Mouse (Mus musculus): ENCODE data around the gene Prelid3b. TPM values are rescaled to one million over a fixed set of nuclear protein-coding genes. Genes with fewer than 3 reads are reported as not detected.

The Prelid3b gene
- polyA plus RNA-seq, 1 experiment = 87.5 TPM

GRCm38 (mm10) chr2:174502831-174503460 lies 30.1 kb upstream of the Prelid3b start:
- TF ChIP-seq POLR2A (IDR thresholded peaks at IDR 0.05; ENCODE audit: borderline replicate concordance, insufficient read depth, low read length) (no peak), CTCF (IDR thresholded peaks at IDR 0.05; ENCODE audit: borderline replicate concordance, insufficient read depth, low read depth, low read length) (no peak)
- H3K4me3 ChIP-seq (replicated peaks; ENCODE audit: insufficient read depth, low read depth, low read length) = no peak overlapping the region
- H3K4me1 ChIP-seq (ENCODE audit: control insufficient read depth, insufficient read depth, low read length) = no peaks in the 10 kb centered on the region
- 82% methylated on average over 25 of the region's 25 CpGs for WGBS
- H3K27ac ChIP-seq (ENCODE audit: insufficient read depth, low read length) = no peak overlapping the region
- no peaks in the 10 kb centered on the region for H3K27me3 ChIP-seq (ENCODE audit: control insufficient read depth, insufficient read depth, low read length)
- no peak for DNase-seq

- H3K4me1 ChIP-seq (ENCODE audit: control insufficient read depth, insufficient read depth, low read length) = no peaks in the 10 kb centered on the region
- WGBS = 56% methylated on average over 5 of the region's 5 CpGs
- TF ChIP-seq POLR2A (IDR thresholded peaks at IDR 0.05; ENCODE audit: borderline replicate concordance, insufficient read depth, low read length) = no peak
- TF ChIP-seq CTCF (IDR thresholded peaks at IDR 0.05; ENCODE audit: borderline replicate concordance, insufficient read depth, low read depth, low read length) = no peak
- no peaks in the 10 kb centered on the region for H3K27me3 ChIP-seq (ENCODE audit: control insufficient read depth, insufficient read depth, low read length)
- DNase-seq = no peak
- no peak overlapping the region for H3K4me3 ChIP-seq (replicated peaks; ENCODE audit: insufficient read depth, low read depth, low read length)
- H3K27ac ChIP-seq (ENCODE audit: insufficient read depth, low read length) = no peak overlapping the region
These were observed 29.4 kb upstream of the Prelid3b start for GRCm38 (mm10) chr2:174502321-174502720.

GRCm38 (mm10) chr2:174501517-174501916 lies 28.6 kb upstream of the Prelid3b start:
- WGBS = 81% methylated on average over 8 of the region's 8 CpGs
- TF ChIP-seq CTCF (IDR thresholded peaks at IDR 0.05; ENCODE audit: borderline replicate concordance, insufficient read depth, low read depth, low read length) (no peak), POLR2A (IDR thresholded peaks at IDR 0.05; ENCODE audit: borderline replicate concordance, insufficient read depth, low read length) (no peak)

GRCm38 (mm10) chr2:174500814-174501503 lies 28.1 kb upstream of the Prelid3b start:
- H3K4me1 ChIP-seq (ENCODE audit: control insufficient read depth, insufficient read depth, low read length) = no peaks in the 10 kb centered on the region
- H3K4me3 ChIP-seq (replicated peaks; ENCODE audit: insufficient read depth, low read depth, low read length) = no peak overlapping the region
- TF ChIP-seq CTCF (IDR thresholded peaks at IDR 0.05; ENCODE audit: borderline replicate concordance, insufficient read depth, low read depth, low read length) (no peak), POLR2A (IDR thresholded peaks at IDR 0.05; ENCODE audit: borderline replicate concordance, insufficient read depth, low read length) (no peak)
- H3K27me3 ChIP-seq (ENCODE audit: control insufficient read depth, insufficient read depth, low read length) = no peaks in the 10 kb centered on the region
- 82% methylated on average over 14 of the region's 14 CpGs for WGBS
- no peak overlapping the region for H3K27ac ChIP-seq (ENCODE audit: insufficient read depth, low read length)
- no peak for DNase-seq

More at GRCm38 (mm10) chr2:174501517-174501916, 28.6 kb upstream of the Prelid3b start:
- Histone ChIP-seq H3K27ac (ENCODE audit: insufficient read depth, low read length) (no peak overlapping the region), H3K4me1 (ENCODE audit: control insufficient read depth, insufficient read depth, low read length) (no peaks in the 10 kb centered on the region), H3K4me3 (replicated peaks; ENCODE audit: insufficient read depth, low read depth, low read length) (no peak overlapping the region), H3K27me3 (ENCODE audit: control insufficient read depth, insufficient read depth, low read length) (no peaks in the 10 kb centered on the region)
- no peak for DNase-seq

GRCm38 (mm10) chr2:174492858-174493257 lies 20.0 kb upstream of the Prelid3b start:
- 68% methylated on average over 2 of the region's 2 CpGs for WGBS
- H3K4me1 ChIP-seq (ENCODE audit: control insufficient read depth, insufficient read depth, low read length) = no peaks in the 10 kb centered on the region
- TF ChIP-seq CTCF (IDR thresholded peaks at IDR 0.05; ENCODE audit: borderline replicate concordance, insufficient read depth, low read depth, low read length) = no peak
- no peaks in the 10 kb centered on the region; the same call in 1 of the 2 replicates for H3K27me3 ChIP-seq (ENCODE audit: control insufficient read depth, insufficient read depth, low read length)
- no peak overlapping the region for H3K27ac ChIP-seq (ENCODE audit: insufficient read depth, low read length)
- DNase-seq = no peak
- H3K4me3 ChIP-seq (replicated peaks; ENCODE audit: insufficient read depth, low read depth, low read length) = no peak overlapping the region

GRCm38 (mm10) chr2:174487005-174487404 lies 14.1 kb upstream of the Prelid3b start:
- 83% methylated on average over 5 of the region's 5 CpGs for WGBS
- no peak overlapping the region for H3K27ac ChIP-seq (ENCODE audit: insufficient read depth, low read length)
- TF ChIP-seq CTCF (IDR thresholded peaks at IDR 0.05; ENCODE audit: borderline replicate concordance, insufficient read depth, low read depth, low read length) = no peak
- no peak for TF ChIP-seq POLR2A (IDR thresholded peaks at IDR 0.05; ENCODE audit: borderline replicate concordance, insufficient read depth, low read length)
- H3K4me1 ChIP-seq (ENCODE audit: control insufficient read depth, insufficient read depth, low read length) = no peaks in the 10 kb centered on the region
- H3K4me3 ChIP-seq (replicated peaks; ENCODE audit: insufficient read depth, low read depth, low read length) = no peak overlapping the region
- H3K27me3 ChIP-seq (ENCODE audit: control insufficient read depth, insufficient read depth, low read length) = no peaks in the 10 kb centered on the region
- DNase-seq = no peak

GRCm38 (mm10) chr2:174478746-174479145 lies 5.9 kb upstream of the Prelid3b start:
- no peak overlapping the region for H3K27ac ChIP-seq (ENCODE audit: insufficient read depth, low read length)
- 61% methylated on average over 5 of the region's 5 CpGs for WGBS

More at GRCm38 (mm10) chr2:174478746-174479145, 5.9 kb upstream of the Prelid3b start:
- Histone ChIP-seq H3K27me3 (ENCODE audit: control insufficient read depth, insufficient read depth, low read length) (no peaks in the 10 kb centered on the region), H3K4me1 (ENCODE audit: control insufficient read depth, insufficient read depth, low read length) (no peaks in the 10 kb centered on the region), H3K4me3 (replicated peaks; ENCODE audit: insufficient read depth, low read depth, low read length) (no peak overlapping the region)
- DNase-seq = no peak
- TF ChIP-seq POLR2A (IDR thresholded peaks at IDR 0.05; ENCODE audit: borderline replicate concordance, insufficient read depth, low read length) (no peak), CTCF (IDR thresholded peaks at IDR 0.05; ENCODE audit: borderline replicate concordance, insufficient read depth, low read depth, low read length) (no peak)
